Mouse (Mus musculus): ENCODE measurements at regions not wholly inside any gene's neighbourhood (a gene's known extent, or its start where the extent isn't known, plus 50 kb on each side); places are given as distances from the start of the nearest gene placed in this dataset.

DNA sequence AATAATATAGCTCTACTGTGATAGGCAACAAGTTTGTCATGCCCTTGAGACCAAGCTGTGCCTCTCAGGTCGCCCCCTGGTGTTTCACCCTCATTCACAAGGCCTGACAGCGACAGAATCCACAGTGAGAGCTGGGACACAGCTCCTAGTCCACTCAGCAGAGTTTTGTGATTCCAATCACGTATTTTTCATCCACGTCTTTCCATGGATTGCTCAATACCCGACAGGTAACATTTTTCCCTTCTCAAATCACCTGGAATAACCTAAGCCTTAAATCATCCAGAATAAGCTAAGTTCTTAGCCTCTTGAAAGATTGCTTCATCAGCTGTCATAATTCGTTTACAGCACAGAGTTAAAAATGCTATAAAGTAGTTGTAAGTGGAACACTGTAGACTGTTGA is 211.3 kb downstream of the Ccdc91 start:
- no peak for DNase-seq (ENCODE audit: low read depth, low spot score)

GRCm38 (mm10) chr6:147698255-147698654 is 222.6 kb downstream of the Ccdc91 start:
- no peak for DNase-seq (ENCODE audit: low read depth, low spot score)

DNA sequence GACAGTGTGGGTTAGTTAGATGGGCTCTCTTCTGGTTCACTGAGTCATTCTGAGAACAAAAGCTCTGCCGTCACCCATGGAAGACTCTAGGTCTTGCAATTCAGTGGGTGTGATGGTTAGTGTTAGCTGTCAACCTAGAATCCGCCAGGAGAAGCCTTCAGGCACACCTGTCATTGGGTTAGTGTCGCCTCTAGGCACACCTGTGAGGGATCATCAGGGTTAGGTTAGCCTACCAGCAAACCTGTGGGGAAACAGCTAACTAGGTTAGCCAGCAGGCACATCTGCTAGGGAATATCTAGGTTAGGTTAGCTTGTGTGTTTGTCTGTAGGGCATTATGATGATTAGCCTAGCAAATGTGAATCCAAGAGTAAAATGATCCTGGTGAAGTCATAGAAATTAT is 223.8 kb downstream of the Ccdc91 start:
- DNase-seq (ENCODE audit: low read depth, low spot score): no peak

GRCm38 (mm10) chr6:147700629-147701028 is 225.0 kb downstream of the Ccdc91 start:
- DNase-seq (ENCODE audit: low read depth, low spot score): no peak

DNA sequence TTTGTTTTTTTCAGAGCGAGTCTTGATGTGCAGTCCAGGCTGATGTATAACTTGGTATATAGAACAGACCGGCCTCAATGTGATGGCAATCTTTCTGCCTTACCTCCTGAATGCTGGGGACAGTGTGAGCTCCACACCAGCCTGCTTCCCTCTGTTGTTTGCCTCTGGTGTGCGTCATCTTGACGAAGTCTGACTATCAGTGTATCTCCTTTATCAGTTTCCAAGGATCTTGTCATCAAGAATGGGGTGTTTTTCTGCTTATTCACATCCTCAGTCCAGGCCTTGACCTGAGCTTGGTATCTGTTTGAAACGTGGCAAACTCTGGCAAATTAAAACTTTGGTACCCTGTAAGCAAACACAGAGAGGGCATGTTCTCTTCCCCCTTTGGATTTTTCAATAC is 226.3 kb downstream of the Ccdc91 start:
- no peak for DNase-seq (ENCODE audit: low read depth, low spot score)

DNA sequence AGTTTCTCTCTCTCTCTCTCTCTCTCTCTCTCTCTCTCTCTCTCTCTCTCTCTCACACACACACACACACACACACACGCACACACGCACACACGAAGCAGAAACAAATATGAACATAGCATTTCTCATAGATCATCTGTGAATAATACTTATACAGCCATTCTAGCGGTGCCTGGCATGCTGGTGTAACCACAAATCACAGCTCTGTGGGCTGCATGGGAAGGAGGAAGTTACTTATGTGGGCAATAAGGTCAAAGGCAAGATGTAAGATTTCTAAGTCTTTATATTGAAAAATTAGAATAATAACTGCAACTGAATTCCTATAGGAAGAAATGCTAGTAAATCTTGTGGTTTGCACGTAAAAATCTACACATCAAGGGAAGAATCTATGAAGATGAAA is 228.7 kb downstream of the Ccdc91 start:
- DNase-seq (ENCODE audit: low read depth, low spot score): no peak

DNA sequence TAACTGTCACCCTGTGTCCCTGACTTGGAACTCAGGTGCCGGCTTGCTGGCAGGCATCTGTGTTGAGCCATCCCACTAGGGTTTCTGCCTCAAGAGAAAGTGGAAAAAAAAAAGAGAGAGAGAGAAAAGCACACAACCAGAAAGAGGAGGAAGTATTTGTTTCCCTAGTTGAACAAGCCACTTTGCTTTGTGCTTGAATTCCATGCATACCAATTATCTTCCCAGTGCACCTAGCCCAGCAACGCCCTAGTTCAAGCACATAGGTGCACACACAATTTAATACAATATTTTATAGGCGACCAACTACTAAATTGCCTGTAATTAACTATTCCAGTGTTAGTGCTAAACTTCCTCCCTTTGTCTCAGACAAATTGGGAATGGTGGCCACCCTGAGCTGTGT is 230.3 kb downstream of the Ccdc91 start:
- DNase-seq (ENCODE audit: low read depth, low spot score): no peak

GRCm38 (mm10) chr6:147706741-147707140 is 231.1 kb downstream of the Ccdc91 start:
- no peak for DNase-seq (ENCODE audit: low read depth, low spot score)

- DNase-seq (ENCODE audit: low read depth, low spot score): no peak
Observed at GRCm38 (mm10) chr6:147718052-147718712, 242.6 kb downstream of the Ccdc91 start.

DNA sequence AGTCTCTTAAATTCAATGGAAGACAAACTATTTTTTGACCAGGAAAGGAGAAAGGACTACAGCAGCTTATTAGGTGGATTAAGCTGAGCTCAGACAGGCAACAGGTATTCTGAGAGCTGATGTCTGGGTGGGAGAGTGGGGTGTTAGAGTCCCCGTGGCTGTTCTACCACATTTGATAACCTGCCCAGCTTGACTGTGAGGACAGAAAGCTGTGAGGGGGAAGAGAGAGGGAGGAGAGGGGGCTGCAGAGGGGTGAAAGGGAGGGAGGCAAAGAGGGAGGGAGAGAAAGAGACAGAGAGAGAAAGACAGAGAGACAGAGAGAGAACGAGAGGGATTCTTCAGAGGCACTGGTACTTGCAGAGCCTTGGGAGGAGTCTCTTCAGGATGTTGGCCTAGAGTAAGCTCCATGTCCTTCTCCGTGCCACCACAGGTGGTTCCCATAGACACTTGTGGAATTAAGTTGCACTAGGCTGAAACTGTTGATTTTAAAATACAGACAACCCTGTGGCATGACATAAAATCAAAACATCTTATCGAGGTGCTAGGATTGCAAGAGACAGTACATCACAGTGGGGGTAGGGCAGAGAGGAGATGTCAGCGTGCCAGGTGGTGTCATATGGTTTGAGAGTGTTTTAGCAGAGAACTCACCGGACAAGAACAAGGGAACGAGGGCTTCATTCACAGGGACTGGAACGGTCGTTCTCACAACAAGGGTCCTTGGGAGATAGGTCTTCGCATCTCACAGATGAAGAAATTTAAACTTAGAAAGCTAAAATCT is 243.3 kb downstream of the Ccdc91 start:
- DNase-seq (ENCODE audit: low read depth, low spot score): no peak

- DNase-seq (ENCODE audit: low read depth, low spot score): no peak
Observed at GRCm38 (mm10) chr6:147719539-147719938, 243.9 kb downstream of the Ccdc91 start.

- no peak for DNase-seq (ENCODE audit: low read depth, low spot score)
Observed at GRCm38 (mm10) chr6:147723336-147723735, 247.7 kb downstream of the Ccdc91 start.

DNA sequence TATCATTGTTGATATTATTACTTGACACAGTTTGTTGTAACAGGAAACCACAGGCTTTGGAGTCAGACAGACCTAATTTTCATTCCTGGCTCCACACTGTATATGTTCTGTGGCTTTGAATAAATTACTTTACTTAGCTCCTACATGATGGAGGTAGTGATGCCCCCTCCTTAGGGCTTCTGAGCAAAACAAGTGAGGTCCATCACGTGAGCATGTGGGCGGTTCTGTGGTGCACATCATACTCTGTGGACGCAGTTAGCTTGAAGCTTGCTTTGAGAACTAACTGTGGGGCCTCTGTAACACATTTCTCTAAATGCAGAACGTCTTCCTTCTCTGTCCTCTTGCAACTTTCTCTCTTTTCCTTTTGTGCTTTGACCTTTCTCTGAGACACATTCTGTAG is 251.4 kb downstream of the Ccdc91 start:
- DNase-seq (ENCODE audit: low read depth, low spot score): no peak

DNA sequence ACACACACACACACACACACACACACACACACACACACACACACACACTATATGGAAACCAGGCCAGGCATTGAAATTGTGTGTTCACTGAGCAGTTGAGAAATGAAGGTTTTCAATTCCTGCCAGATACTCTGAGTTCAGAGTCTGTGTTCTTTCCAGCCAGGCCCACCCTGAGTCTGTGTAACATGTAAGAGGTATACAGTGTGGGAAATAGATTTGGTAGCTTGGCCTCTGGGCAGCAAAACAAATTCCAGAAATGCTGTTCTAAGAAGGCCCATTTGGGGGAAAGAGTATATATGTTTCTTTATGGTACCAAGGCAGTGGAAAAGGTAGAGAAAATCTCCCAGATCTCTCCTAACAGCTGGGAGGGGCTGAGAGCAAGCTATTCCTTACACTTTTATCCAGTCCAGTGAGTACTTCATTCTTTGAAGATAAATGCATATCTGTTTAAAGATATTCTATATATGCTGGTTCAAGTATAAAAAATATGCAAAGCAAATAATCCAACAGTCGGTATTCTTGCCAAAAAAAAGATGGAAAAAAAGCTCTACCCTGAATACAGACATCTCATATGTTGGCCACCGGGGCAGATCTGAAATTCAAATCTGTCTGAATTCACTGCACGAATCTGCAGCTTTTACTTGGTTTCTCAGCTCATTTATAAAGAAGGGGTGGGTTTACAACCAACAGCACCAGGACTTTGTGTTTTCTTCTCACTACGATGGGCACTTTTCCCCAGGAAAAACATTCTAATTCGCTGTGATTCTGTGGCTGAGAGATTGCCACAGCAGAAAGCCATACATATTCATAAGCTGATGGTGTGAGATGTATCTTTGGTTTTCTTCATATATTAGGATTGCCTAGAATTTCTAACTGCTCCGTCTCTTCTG is 252.3 kb downstream of the Ccdc91 start:
- no peak for DNase-seq (ENCODE audit: low read depth, low spot score)

GRCm38 (mm10) chr6:147729721-147730120 is 254.1 kb downstream of the Ccdc91 start:
- DNase-seq (ENCODE audit: low read depth, low spot score): peak; percentile 32

DNA sequence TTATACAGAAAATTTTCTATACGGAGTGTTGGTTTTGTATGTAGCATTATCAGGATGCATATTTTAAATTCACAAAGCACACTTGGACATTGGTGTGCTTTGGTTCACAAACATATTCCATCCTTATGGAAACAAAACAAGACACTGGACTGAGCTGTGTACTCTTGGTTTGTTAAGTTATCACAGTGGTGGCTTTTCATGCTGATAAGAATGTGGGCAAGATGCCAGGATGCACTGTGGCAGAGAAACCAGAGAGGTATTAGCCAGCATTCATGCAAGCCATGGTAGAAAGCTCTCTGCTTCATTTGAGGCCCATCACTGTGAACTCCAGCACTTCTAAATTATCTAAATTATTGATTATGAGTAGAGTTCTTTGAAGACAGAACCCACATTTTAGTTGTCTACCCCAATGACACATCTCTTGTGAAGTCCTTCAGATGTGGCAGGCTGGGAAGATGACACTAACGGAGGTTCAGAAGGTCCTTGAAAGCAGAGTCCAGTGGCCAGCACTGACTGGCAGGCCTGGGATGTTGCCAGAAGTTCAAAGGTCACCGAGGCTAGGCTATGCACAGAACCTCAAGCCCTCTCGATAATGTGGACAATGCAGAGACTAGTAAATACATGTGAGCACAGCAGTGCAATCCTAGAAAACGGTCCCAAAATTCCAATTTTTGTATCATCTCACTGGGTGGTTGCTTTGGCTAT is 263.1 kb downstream of the Ccdc91 start:
- no peak for DNase-seq (ENCODE audit: low read depth, low spot score)

- DNase-seq (ENCODE audit: low read depth, low spot score): no peak
Observed at GRCm38 (mm10) chr6:147741446-147741845, 265.8 kb downstream of the Ccdc91 start.

DNA sequence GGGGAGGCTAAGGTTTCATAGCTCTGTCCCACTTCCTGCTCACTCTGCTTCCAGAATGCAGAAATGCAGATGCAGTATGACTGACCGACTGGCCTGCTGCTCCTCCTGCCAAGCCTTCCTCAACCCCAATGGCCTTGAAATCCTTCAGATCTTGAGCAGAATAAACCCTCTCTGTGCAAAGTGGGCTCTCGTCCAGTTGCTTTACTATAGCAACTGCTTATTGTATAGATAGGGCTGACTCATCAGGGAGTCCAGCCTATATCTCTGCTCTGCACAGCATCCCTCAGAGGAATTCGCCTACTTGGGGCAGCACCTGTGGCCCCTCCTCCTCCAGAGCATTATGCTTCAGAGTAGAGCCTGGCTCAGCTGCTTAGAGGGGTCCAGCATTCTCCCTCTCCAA is 268.5 kb downstream of the Ccdc91 start:
- no peak for DNase-seq (ENCODE audit: low read depth, low spot score)

DNA sequence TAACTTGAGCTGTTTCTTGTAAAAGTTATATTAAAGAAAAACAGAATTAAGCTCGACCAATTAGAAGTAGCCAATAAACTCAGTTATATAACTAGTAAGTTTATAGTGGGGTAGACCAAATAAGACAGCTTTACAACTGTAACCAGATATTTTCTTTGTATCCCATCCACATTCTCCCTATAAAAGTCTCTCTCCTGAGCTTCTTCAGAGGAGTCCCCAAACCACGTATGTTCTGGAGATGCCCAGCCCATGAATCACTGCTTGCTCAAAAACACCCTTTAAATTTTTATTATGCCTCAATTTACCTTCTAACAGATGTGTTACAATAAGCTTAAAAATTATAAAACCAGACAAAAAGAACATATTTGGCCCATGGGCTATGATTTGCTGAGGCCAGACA is 270.1 kb downstream of the Ccdc91 start:
- no peak for DNase-seq (ENCODE audit: low read depth, low spot score)

GRCm38 (mm10) chr6:147747945-147748344 is 272.3 kb downstream of the Ccdc91 start:
- DNase-seq (ENCODE audit: low read depth, low spot score): no peak

DNA sequence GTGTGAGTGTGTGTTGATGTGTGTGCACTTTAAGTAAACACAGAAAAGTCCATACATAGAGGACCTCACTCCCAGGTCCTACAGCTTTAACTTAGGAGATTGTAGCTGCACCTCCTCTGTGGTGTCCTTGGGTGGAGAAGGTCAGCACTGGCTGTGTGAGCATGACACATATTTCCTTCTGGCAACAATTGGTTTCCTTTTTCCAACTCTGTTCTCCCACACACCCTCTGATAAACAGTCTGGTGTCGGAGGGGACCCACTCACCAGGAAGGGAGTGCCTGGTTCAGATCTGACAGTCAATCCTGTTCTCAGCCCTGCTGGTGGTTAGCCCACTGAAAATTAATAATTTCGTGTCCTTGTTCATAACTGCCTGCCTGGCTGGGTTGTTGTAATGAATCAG is 276.7 kb downstream of the Ccdc91 start:
- no peak for DNase-seq (ENCODE audit: low read depth, low spot score)

- DNase-seq (ENCODE audit: low read depth, low spot score): no peak
Observed at GRCm38 (mm10) chr6:147753828-147754227, 278.2 kb downstream of the Ccdc91 start.

Data from ZHBTc4 (cell line).